Mouse (Mus musculus): ENCODE results near the gene Kpna3. TPM values are rescaled to one million over a fixed set of nuclear protein-coding genes. Genes with fewer than 3 reads are reported as not detected.

Gene Kpna3
- polyA plus RNA-seq, 1 experiment from 2014 or later = 44.9 TPM

GRCm38 (mm10) chr14:61362268-61362667, 77.4 kb downstream of the Kpna3 start:
- H3K9me3 ChIP-seq (replicated peaks; ENCODE audit: control insufficient read depth, low read length) = no peaks in the 10 kb centered on the region
- peaks cover 6% of the 10 kb centered on the region for H3K36me3 ChIP-seq (ENCODE audit: control insufficient read depth, insufficient read depth, low read length)
- no peak overlapping the region for H3K4me3 ChIP-seq (replicated peaks; ENCODE audit: low read length)
- no peak overlapping the region for H3K9ac ChIP-seq (ENCODE audit: low read length)
- H3K4me1 ChIP-seq (ENCODE audit: control insufficient read depth, insufficient read depth, low read length) = no peaks in the 10 kb centered on the region; the same call in 1 of the 2 replicates
- no peak for ATAC-seq (ENCODE audit: insufficient read depth, low FRiP score)
- H3K4me2 ChIP-seq (ENCODE audit: low read depth, low read length) = no peak overlapping the region
- H3K27me3 ChIP-seq (ENCODE audit: control insufficient read depth, insufficient read depth, low read length) = no peaks in the 10 kb centered on the region
- H3K27ac ChIP-seq (ENCODE audit: low read length) = no peak overlapping the region
- 97% methylated on average over 2 of the region's 2 CpGs for WGBS

GRCm38 (mm10) chr14:61360981-61361511, 78.6 kb downstream of the Kpna3 start:
- no peaks in the 10 kb centered on the region for H3K9me3 ChIP-seq (replicated peaks; ENCODE audit: control insufficient read depth, low read length)
- 0 out of 2 replicates have a peak, but pooled peaks cover 3% of the 10 kb centered on the region for H3K36me3 ChIP-seq (ENCODE audit: control insufficient read depth, insufficient read depth, low read length)
- 45% methylated on average over 3 of the region's 3 CpGs for WGBS
- no peak overlapping the region for H3K4me3 ChIP-seq (replicated peaks; ENCODE audit: low read length)
- no peaks in the 10 kb centered on the region for H3K27me3 ChIP-seq (ENCODE audit: control insufficient read depth, insufficient read depth, low read length)
- 0 out of 2 replicates have a peak overlapping the region, but pooled peaks have one; percentile 84 for H3K27ac ChIP-seq (ENCODE audit: low read length)
- peak overlapping the region; percentile 55 for H3K4me2 ChIP-seq (ENCODE audit: low read depth, low read length)
- H3K9ac ChIP-seq (ENCODE audit: low read length) = no peak overlapping the region
- H3K4me1 ChIP-seq (ENCODE audit: control insufficient read depth, insufficient read depth, low read length) = no peaks in the 10 kb centered on the region; the same call in 1 of the 2 replicates
- ATAC-seq (ENCODE audit: insufficient read depth, low FRiP score) = peak; percentile 27; the same call in 1 of the 2 replicates

- Histone ChIP-seq H3K4me1 (ENCODE audit: control insufficient read depth, insufficient read depth, low read length) (no peaks in the 10 kb centered on the region; the same call in 1 of the 2 replicates), H3K27ac (ENCODE audit: low read length) (peak within 1 kb of the TSS; percentile 84), H3K36me3 (ENCODE audit: control insufficient read depth, insufficient read depth, low read length) (0 out of 2 replicates have a peak, but pooled peaks cover under 1% of the 10 kb centered on the region), H3K4me2 (ENCODE audit: low read depth, low read length) (peak within 1 kb of the TSS; percentile 55), H3K9ac (ENCODE audit: low read length) (peak within 1 kb of the TSS; percentile 85), H3K27me3 (ENCODE audit: control insufficient read depth, insufficient read depth, low read length) (no peaks in the 10 kb centered on the region), H3K9me3 (replicated peaks; ENCODE audit: control insufficient read depth, low read length) (no peaks in the 10 kb centered on the region), H3K4me3 (replicated peaks; ENCODE audit: low read length) (peak within 1 kb of the TSS; percentile 74)
- WGBS = under 1% methylated on average over 40 of the region's 40 CpGs
- peak; percentile 95 for ATAC-seq (ENCODE audit: insufficient read depth, low FRiP score)
These were observed 79.3 kb downstream of the Kpna3 start, which contains the start of gene Ebpl for GRCm38 (mm10) chr14:61360131-61360980. Gene Ebpl, minus strand, starts transcription at chr14:61360439.

GRCm38 (mm10) chr14:61354251-61355235, 85.1 kb downstream of the Kpna3 start:
- Histone ChIP-seq H3K4me2 (ENCODE audit: low read depth, low read length) (no peak overlapping the region), H3K27ac (ENCODE audit: low read length) (peak overlapping the region; percentile 49; the same call in 1 of the 2 replicates), H3K4me1 (ENCODE audit: control insufficient read depth, insufficient read depth, low read length) (peaks cover 4% of the 10 kb centered on the region; the same call in 1 of the 2 replicates), H3K4me3 (replicated peaks; ENCODE audit: low read length) (no peak overlapping the region), H3K9me3 (replicated peaks; ENCODE audit: control insufficient read depth, low read length) (no peaks in the 10 kb centered on the region), H3K36me3 (ENCODE audit: control insufficient read depth, insufficient read depth, low read length) (no peaks in the 10 kb centered on the region), H3K27me3 (ENCODE audit: control insufficient read depth, insufficient read depth, low read length) (no peaks in the 10 kb centered on the region), H3K9ac (ENCODE audit: low read length) (no peak overlapping the region; the same call in 1 of the 2 replicates)
- 57% methylated on average over 10 of the region's 10 CpGs for WGBS
- ATAC-seq (ENCODE audit: insufficient read depth, low FRiP score) = peak; percentile 60

GRCm38 (mm10) chr14:61350808-61351207, 88.9 kb downstream of the Kpna3 start:
- no peak overlapping the region for H3K4me2 ChIP-seq (ENCODE audit: low read depth, low read length)
- 51% methylated on average over 6 of the region's 6 CpGs for WGBS
- no peak for ATAC-seq (ENCODE audit: insufficient read depth, low FRiP score)
- H3K27me3 ChIP-seq (ENCODE audit: control insufficient read depth, insufficient read depth, low read length) = no peaks in the 10 kb centered on the region
- H3K9ac ChIP-seq (ENCODE audit: low read length) = no peak overlapping the region
- peaks cover 4% of the 10 kb centered on the region; the same call in 1 of the 2 replicates for H3K4me1 ChIP-seq (ENCODE audit: control insufficient read depth, insufficient read depth, low read length)
- no peaks in the 10 kb centered on the region for H3K36me3 ChIP-seq (ENCODE audit: control insufficient read depth, insufficient read depth, low read length)
- no peak overlapping the region for H3K27ac ChIP-seq (ENCODE audit: low read length)
- no peaks in the 10 kb centered on the region for H3K9me3 ChIP-seq (replicated peaks; ENCODE audit: control insufficient read depth, low read length)
- H3K4me3 ChIP-seq (replicated peaks; ENCODE audit: low read length) = no peak overlapping the region

- Histone ChIP-seq H3K36me3 (ENCODE audit: control insufficient read depth, insufficient read depth, low read length) (no peaks in the 10 kb centered on the region), H3K27me3 (ENCODE audit: control insufficient read depth, insufficient read depth, low read length) (no peaks in the 10 kb centered on the region), H3K4me2 (ENCODE audit: low read depth, low read length) (no peak overlapping the region), H3K27ac (ENCODE audit: low read length) (no peak overlapping the region), H3K4me1 (ENCODE audit: control insufficient read depth, insufficient read depth, low read length) (peaks cover 4% of the 10 kb centered on the region; the same call in 1 of the 2 replicates), H3K9ac (ENCODE audit: low read length) (no peak overlapping the region), H3K9me3 (replicated peaks; ENCODE audit: control insufficient read depth, low read length) (no peaks in the 10 kb centered on the region), H3K4me3 (replicated peaks; ENCODE audit: low read length) (no peak overlapping the region)
- WGBS = 79% methylated on average over 4 of the region's 4 CpGs
- ATAC-seq (ENCODE audit: insufficient read depth, low FRiP score) = no peak
These were observed 89.8 kb downstream of the Kpna3 start for GRCm38 (mm10) chr14:61349876-61350275.

GRCm38 (mm10) chr14:61346827-61347698, 92.6 kb downstream of the Kpna3 start:
- 79% methylated on average over 10 of the region's 10 CpGs for WGBS
- no peak overlapping the region for H3K27ac ChIP-seq (ENCODE audit: low read length)
- no peak overlapping the region for H3K4me2 ChIP-seq (ENCODE audit: low read depth, low read length)
- ATAC-seq (ENCODE audit: insufficient read depth, low FRiP score) = no peak
- H3K9ac ChIP-seq (ENCODE audit: low read length) = no peak overlapping the region
- H3K4me3 ChIP-seq (replicated peaks; ENCODE audit: low read length) = no peak overlapping the region
- no peaks in the 10 kb centered on the region for H3K4me1 ChIP-seq (ENCODE audit: control insufficient read depth, insufficient read depth, low read length)
- no peaks in the 10 kb centered on the region for H3K36me3 ChIP-seq (ENCODE audit: control insufficient read depth, insufficient read depth, low read length)
- no peaks in the 10 kb centered on the region for H3K27me3 ChIP-seq (ENCODE audit: control insufficient read depth, insufficient read depth, low read length)
- H3K9me3 ChIP-seq (replicated peaks; ENCODE audit: control insufficient read depth, low read length) = no peaks in the 10 kb centered on the region

GRCm38 (mm10) chr14:61344590-61344989, 95.1 kb downstream of the Kpna3 start:
- WGBS = 55% methylated on average over 5 of the region's 5 CpGs
- Histone ChIP-seq H3K36me3 (ENCODE audit: control insufficient read depth, insufficient read depth, low read length) (no peaks in the 10 kb centered on the region), H3K27me3 (ENCODE audit: control insufficient read depth, insufficient read depth, low read length) (no peaks in the 10 kb centered on the region), H3K9ac (ENCODE audit: low read length) (no peak overlapping the region), H3K4me3 (replicated peaks; ENCODE audit: low read length) (no peak overlapping the region), H3K9me3 (replicated peaks; ENCODE audit: control insufficient read depth, low read length) (no peaks in the 10 kb centered on the region), H3K4me2 (ENCODE audit: low read depth, low read length) (no peak overlapping the region), H3K4me1 (ENCODE audit: control insufficient read depth, insufficient read depth, low read length) (no peaks in the 10 kb centered on the region), H3K27ac (ENCODE audit: low read length) (no peak overlapping the region)
- ATAC-seq (ENCODE audit: insufficient read depth, low FRiP score) = peak; percentile 71; the same call in 1 of the 2 replicates
